Mouse (Mus musculus) adipocyte (in vitro differentiated cells): ENCODE results near the gene Col4a2.

ENCODE experiments used
- DNase-seq: peaks from one replicate; pipeline ENCODE4 v3.0.0-alpha.2; 2016; ENCODE audit warnings: low spot score

Gene Col4a2

DNA sequence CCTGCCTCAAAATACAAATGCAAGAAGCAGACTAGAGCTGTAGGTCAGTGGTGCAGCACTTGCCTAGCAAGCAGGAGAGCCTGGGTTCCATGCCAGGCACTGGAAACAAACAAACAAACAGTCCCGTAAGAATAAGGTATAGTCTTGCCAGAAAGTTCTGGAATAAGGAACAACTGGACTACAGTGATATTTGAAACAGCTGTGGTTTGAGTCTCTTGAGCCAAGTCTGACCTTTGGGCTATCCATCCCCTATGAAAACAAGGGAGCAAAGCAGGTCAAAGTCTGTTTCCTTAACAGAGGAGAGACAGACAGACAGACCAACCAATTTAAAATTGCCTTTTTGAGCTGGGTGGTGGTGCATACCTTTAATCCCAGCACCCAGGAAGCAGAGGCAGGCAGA lies 11.1 kb downstream of the Col4a2 start:
- peak; percentile 88 for DNase-seq

DNA sequence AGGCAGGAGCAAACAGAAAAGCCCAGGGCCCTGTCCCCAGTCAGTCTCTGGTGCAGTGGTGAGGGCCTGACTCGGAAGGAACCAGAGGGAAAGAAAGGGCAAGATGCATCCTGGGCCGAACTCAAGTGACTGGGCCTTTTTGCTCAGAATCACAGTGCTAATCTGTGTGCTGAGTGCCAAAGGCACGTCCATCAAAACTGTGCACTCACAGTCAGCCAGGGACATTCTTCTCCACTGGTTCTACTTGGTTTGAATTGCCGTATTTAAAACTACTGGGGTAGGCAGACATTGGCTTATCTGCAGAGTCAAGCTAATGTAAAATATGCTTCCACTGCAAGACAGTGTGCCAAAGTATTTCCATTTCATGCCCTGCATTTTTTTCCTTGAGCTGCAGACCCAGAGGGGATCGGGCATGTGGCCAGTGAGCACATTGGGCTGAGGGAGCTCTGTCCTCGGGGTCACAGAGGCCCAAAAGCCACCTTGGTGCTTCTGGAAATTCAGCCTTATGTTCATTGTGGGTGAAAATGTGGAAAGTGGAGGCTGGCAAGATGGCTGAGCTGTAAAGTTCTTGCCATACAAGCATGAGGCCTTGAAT lies 12.3 kb downstream of the Col4a2 start:
- peak; percentile 60 for DNase-seq

DNA sequence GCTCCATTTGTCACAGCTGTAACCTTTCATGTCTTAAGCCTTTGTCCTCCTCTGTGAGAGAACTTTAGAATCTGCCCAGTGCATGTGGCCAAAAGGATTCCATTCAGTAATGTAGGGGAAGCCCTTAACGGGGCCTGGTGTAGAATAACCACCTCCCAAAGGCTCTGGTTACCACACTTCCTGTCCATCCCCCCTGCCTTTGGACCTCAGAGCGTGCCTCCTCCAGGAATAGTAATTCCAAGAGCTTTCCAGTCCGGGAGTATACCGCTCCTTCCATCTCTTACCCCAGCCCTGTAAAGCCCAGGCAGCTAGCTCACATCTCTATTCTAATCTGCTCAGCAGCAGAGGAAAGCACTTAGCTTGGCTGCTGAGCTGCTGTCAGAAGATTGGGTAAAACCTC lies 14.7 kb downstream of the Col4a2 start:
- no peak for DNase-seq

DNA sequence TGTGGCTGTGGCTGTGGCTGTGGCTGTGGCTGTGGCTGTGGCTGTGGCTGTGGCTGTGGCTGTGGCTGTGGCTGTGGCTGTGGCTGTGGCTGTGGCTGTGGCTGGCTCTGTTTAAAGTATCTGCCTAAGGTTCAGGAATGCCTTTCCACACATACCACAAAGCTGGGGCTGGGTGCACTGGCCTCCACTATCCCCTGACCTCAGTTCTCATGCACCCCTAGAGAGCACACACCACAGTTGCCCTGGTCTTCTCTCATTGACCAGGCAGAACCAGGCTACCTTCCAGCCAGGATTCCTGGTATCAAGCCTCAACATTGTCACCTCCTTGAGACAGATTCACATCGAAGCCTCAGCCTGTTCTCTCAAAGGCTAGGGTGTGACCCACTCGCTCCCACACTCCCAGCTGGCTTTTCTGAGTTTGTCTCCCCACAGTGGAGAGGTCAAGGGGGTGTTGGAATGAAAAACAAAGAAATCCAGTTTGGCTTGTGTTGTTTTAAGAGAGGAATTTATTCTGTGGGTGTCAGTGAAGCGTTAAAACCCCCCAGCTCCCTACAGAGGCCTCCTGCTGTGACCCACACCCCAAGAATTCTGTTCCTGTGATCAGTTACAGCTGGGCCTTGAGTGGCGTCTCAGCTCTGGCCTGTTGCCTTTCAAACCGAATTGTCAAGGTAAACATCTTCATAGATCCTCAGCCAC lies 15.3 kb downstream of the Col4a2 start:
- DNase-seq = no peak

DNA sequence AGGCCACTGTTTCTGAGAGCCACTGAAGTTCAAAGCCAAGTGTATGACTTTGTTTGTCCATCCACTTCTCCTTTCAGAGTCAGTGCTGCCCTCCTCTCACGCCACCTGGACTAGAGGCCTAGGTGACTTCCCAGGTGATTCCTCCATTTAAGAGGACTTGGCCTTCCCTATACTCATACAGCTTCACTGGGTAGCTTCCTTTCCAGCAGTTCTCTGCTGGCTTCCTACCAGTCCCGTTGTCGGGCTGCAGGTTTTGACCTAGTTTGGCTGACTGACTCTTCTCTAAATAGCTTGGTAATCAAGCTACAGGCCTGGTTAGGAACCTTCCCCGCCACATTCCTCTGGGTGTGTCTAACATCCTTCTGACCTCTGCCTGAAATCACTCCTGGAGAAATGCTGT lies 19.0 kb downstream of the Col4a2 start:
- DNase-seq = peak; percentile 47

DNA sequence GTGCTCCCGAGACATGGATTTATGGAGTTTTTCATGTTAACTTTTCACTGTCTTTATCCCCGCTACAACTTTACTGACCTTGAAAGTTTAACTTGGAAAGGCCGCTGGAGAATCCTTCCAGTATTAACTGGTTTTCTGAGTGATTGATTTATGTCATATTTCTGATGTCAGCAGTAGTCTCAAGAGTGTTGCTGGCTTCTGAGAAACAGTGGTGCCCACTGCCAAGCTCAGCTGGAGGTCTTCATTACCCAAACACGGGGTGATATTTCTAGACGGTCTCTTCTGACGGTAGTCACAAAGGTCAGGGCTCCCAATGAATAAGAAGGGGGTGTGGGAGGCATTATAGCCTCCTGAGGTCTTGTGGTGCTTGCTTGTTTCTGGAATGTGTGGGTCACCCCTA lies 21.1 kb downstream of the Col4a2 start:
- peak; percentile 41 for DNase-seq

DNA sequence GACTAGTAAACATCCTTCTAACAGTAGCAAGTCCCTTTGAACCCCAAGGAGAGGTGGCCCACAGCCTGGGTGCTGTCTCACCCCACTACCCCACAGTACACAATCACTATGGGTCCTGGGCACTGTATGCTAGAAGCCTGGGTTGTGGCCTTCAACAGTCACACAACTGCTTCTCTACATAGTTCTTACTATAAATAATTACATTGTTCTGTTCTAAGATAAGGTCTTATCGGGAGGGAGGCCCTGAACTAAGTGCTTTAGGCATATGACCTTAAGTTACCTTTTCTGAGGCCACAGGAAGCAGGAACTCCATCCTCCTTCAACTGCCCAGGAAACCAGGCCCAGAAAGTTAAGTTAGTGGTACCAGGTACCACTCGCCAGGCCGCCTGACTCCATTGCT lies 21.9 kb downstream of the Col4a2 start:
- DNase-seq = no peak

DNA sequence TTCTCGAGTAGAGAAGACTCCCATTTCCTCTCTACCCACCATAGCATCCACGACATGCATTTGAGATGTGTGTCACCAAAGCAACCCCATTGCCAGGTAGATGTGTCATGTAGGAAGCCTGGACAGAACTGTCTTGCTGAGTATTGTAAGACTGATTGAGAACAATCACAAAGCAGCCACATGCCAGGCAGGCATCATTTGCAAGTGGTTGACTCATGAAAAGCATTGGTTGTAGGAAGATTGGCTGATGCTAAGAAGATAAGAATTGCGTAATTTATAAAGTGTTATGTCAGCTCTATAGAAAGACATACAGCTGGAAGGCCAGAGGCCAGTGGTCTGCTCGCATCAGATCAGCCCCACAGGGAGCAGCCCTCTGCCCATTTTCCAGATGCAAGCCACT lies 22.6 kb downstream of the Col4a2 start:
- no peak for DNase-seq

DNA sequence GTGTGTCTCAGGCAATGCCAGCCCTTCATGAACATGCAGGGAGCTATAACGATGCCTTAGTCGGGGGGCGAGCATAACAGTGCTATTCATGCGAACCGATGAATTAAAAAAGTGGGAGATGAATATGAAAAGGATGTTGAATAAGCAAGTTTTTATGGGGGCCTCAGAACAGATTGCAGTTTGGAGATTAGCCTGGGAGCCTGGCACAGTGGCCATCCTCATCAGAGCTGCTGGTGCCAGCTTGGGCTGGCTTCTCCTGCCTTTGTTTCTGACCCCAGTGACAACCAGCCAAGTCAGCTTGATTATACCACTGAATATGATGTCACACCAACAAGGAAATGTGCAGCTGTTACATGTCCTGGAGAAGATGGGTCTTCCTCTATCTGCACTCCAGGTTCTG lies 23.7 kb downstream of the Col4a2 start:
- DNase-seq = no peak

DNA sequence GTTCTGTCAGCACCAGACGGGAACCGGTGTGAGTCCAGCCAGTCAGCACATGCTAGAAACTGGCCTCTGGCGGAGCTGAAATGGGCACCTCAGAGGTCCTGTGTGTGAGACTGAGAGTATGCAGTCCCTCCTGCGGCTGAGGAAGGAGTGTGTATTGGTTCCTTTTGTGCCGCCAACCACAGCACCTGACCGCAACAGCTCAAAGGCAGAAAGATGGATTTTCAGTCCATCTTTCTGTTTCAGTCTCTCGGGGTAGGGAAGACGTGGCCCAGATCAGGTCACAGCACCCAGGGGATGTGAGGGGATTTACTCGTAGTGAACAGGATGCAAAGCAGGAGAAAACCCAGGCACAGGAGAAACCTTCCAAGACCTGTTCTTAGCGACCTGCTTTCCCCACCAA lies 25.0 kb downstream of the Col4a2 start:
- no peak for DNase-seq

DNA sequence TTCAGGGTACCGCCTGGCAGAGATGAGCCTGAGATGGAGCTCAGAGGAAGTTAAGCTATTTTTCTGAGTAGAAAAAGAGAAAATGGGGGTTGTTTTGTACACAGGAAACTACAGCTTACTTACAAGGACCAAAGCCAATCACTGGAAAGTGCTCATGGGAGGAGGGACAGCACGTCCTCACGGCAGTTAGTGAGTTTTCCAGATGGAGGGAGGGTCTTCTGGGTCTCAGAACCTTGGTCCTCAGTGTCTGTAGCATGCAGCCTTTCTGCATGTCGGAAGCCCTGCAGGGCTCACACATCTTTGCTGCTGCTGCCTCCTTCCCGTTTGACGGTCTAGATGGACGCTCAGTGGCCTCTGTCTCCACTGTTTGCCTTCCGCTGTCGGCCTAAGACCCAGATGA lies 25.9 kb downstream of the Col4a2 start:
- DNase-seq = no peak

DNA sequence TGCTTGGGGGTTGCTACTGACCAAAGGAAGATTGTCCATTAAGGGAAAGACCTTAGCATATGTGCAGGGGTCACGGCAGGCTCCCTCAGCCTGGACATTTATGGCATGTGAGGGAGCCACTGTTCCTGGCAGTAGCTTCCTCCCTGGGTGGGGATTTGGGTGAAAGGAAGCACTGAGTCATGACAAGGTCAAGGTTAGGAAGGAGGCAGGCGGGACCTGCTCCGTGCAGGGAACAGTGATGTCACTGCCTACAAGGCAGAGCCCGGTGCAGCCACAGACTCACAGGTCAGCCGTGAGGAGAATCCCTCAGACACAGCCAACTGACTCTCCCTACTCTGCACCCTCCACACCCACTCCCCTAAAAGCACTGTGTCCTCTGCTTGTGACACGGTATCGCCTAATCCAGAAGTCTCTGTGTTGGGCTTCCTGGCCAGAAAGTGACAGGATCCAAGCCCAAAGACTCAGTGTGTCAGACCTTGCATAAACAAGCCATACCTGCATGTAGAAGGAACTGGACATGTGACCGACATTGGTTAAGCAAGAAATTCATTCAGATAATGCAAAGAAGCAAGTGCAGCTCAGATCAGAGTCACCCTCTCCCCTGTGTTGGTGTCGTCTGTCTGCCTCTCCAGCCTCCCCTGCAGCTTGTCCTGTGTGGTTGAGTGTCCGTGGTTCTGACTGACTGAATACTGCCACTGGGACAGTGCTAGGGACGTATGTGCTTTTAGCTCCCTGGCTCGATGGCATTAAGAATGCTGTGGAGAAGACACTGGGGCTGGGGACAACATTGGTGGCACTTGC lies 27.9 kb downstream of the Col4a2 start:
- no peak for DNase-seq

DNA sequence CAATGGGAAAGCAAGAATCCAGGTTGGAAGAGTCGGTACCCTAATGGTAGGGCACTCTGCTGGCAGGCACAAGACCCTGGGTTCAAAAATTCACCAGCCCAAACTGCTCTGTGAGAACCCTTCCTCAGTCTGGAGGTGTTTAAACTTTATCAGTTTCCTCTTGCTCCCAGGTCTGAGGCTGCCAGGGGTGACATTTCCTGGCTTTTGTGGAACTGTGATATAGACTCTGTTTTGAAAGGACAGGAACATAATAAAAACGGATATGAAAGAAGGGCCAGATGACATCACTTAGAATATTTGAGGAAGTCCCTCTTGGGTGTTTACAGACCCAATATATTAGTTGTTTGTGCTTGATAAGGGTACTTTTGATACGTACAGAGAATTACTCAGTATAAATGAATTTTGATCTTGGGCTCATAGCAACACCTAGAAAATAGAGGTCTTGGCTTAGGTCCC lies 28.5 kb downstream of the Col4a2 start:
- DNase-seq = no peak

DNA sequence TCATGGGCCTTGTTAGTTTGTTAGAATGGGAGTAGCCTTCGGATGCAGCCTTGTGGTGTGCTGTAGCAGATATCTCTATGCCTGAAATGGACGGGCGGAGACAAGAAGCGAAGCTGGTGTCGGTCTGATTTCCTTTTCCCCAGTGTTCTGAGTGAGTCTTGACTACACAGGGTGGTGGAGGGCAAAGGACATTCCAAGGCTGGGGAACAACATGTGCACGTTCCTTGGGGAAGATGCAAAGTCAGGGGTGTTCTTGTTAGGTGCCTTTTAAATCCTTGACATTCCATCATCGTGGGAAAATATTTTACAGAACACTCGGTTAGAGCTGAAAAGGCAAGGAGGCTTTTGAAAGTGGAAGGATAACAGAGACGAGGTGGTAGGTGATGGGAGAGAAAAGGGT lies 31.9 kb downstream of the Col4a2 start:
- no peak for DNase-seq

DNA sequence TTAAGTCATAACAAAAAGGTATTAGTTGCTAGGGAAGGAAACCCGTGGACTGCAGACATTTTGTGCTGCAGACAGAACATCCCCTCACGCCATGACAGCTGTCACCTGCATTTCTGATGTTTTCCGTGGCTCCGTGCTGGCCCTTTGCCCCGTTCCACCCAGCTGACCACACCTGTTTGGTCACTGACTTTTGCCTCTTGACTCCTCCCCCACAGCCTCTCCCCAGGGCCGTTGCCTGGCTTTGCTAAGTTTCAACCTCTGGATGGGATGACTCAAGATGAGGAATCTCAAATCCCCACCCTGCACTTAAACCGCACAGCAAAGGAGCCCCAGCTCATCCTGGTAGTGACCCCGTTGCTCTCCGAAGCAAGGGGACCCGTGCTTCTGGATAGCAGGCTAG lies 33.6 kb downstream of the Col4a2 start:
- no peak for DNase-seq

DNA sequence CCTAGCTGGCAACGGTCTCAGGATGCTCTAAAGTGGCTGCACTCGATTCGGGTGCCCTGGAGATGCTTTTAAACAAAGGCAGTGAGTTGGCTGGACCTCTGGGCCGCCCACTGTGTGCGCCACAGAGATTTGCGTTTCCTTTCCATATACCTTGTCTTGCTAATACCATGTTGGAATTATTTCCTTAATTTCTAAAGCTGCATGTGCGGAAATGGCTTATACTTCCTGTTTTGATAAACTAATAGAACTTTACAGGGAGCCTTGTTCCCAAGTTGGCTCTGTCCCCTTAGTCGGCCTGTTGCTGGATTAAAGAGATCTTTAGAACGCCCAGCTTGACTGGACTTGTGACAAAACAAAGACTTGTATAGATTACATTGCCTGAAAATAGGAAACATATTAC lies 35.1 kb downstream of the Col4a2 start:
- no peak for DNase-seq

DNA sequence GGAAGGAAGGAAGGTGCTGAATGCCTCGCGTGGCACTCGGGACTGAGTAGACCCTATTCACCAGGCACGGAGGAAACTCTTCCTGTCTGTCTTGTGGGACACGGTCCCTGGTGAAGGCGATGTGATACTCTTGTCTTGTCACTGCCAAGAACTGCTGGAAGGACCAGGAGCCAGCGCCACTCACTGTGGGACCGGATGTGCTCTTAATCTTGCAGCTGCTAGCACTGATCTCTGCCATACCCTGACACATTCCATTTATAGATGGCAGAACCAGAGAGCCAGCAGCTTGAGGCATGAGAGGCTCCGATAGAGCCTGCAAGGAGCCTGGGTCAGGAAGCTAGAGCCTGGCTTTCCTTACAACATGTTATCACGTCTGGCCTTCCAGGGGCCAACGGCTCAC lies 36.0 kb downstream of the Col4a2 start:
- DNase-seq = no peak

DNA sequence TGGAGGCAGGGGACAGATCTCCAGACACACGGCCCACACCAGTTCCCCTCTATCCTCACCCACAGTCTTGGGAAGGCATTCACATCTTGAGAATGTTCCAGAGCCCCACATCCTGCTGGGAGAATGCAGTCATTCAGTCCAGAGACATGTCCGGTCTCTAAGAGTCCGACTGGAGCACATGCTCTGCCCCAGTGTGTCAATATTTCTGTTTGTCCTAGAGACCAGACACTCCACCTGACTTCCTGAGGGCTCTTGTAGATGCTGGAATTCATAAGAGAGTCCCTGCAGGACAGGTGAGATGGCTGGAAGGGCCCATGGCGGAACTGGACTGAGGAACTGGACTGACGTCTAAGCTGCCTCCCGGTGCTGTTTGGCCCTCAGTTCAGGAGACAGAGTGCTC lies 38.8 kb downstream of the Col4a2 start:
- DNase-seq = no peak

DNA sequence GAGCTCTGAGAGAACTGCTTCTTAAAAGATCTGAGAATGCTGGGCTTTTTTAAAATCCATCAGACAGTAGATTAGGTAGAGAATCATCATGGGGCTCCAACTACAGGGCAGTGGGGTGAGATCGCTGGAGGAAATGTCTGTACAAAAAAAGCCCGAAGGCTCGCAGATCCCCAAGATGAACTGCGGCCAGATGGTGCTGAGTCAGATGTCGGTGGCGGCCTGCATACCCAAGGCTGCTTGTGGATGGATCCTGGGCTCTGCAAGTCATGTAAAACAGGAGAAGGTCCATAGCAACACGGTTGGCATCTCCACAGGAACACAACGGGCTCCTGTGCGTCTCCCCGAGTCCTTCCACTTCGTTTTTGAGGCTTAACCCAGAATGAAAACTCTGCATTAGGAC lies 39.9 kb downstream of the Col4a2 start:
- DNase-seq = no peak

DNA sequence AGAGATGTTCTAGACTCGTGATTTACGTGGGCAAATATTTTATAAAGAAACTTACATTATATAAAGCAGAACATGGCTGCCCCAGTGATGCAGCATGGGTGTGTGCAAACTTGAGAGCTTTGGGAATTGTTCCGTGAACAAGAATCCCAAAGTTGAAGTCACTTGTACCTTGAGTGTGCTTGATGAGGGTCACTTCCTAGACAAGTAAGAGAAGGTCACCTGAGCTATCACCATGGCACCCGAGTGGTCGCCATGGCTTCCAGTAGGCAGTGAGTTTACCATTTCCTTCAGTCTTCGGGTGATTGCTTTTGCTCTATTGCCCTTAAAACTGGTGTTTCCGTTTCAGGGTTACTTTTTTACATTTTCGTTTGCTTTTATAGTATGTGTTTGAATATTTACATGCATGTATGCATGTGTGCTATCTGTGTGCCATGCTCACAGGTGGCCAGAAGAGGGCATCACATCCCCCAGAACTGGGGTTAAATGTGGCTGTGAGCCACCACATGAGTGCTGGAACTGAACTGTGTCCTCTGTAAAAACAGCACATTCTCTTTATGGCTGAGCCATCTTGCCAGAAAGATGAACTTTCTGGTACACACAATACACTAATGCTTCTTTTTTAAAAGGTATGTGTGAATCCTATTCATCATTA lies 42.3 kb downstream of the Col4a2 start:
- no peak for DNase-seq

DNA sequence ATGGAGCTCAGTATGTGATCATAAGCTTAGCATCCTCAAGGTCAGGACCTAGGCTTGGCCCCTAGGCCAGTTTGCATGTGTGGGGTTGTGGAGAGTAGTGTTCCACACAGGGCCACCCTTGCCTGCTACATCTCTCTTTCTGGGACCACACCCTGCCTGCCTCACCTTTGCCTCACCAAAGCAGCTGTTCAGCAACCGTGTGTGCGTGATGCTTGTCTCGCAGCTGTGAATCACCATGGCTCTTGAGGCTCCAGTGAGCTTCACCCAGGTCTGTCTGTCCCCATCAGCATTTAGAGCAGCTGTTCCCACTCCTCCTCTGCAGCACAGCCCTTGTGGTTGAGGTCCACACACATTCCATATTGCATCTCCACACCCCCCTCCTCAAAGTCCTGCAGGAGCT lies 43.3 kb downstream of the Col4a2 start:
- no peak for DNase-seq

DNA sequence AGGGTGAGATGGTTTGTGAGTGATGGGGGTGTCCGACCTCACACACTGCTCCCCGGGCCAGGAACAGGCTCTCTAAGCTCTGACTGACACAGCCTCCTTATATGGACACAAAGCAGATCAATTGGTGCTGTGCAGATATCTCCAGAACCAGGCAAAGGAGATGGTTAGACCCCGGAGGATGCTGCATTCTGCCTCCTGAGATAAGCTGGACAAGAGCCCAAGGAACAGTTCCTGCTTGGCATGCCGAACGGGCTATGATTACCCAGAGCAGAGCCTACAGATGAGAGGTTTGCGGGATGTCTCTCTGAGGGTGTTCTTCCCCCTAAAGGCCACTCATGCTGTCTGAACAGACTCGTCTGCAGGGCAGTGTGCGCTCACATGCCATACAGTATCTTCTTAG lies 44.2 kb downstream of the Col4a2 start:
- DNase-seq = no peak

DNA sequence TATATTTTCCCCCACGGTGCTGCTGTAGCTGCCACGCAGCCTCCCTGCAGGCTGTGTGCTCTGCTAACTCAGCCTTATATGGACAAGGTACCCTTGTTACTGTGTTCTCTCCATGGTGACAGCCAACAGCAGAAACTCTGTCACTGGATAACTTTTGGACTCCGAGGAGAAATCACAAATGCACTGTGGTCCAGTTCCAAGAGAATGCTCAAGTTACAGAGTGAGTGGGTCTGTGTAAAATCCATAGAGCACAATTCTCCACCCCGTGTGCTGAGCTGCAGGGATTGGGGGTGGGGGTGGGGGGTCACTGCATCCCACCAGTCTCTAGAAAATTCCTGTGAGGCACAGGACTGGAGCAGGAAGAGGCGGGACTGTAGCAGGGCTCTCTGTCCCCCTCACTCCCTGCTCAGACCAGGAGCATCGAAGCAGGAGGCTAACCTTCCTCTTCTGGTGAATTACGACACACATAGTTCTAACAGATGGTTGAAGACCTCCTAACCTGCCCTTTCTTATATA lies 45.4 kb downstream of the Col4a2 start:
- DNase-seq = no peak
